Mouse (Mus musculus): Measurements from ENCODE around the gene Olfr1234. TPM values are rescaled to one million over a fixed set of nuclear protein-coding genes. Genes with fewer than 3 reads are reported as not detected.

Gene Olfr1234
- not detected in 2 replicates for polyA plus RNA-seq (2012; rRNA removed)

- TF ChIP-seq POLR2A (IDR thresholded peaks at IDR 0.05; ENCODE audit: control insufficient read depth, low read depth, low read length): no peak
- no peak for TF ChIP-seq CTCF (IDR thresholded peaks at IDR 0.05; ENCODE audit: control insufficient read depth, insufficient read depth, insufficient replicate concordance, low read depth, low read length)
- Histone ChIP-seq H3K27me3 (ENCODE audit: control insufficient read depth, insufficient read depth, low read length) (no peaks in the 10 kb centered on the region), H3K36me3 (ENCODE audit: control insufficient read depth, insufficient read depth, low read length) (no peaks in the 10 kb centered on the region), H3K27ac (ENCODE audit: control insufficient read depth, insufficient read depth, low read depth, low read length) (no peak within 1 kb of the TSS), H3K4me1 (ENCODE audit: control insufficient read depth, insufficient read depth, low read length) (no peaks in the 10 kb centered on the region), H3K4me3 (ENCODE audit: control insufficient read depth, low read depth, low read length) (no peak within 1 kb of the TSS)
Observed at GRCm38 (mm10) chr2:89364765-89365164, at the start of gene Olfr1234. Gene Olfr1234 (minus strand): TSS chr2:89364865.

GRCm38 (mm10) chr2:89409576-89409975 is 44.9 kb upstream of the Olfr1234 start, which contains the start of gene Olfr1238:
Gene Olfr1238 (minus strand): TSS chr2:89409676.
- TF ChIP-seq POLR2A (IDR thresholded peaks at IDR 0.05; ENCODE audit: control insufficient read depth, low read depth, low read length) (no peak), CTCF (IDR thresholded peaks at IDR 0.05; ENCODE audit: control insufficient read depth, insufficient read depth, insufficient replicate concordance, low read depth, low read length) (no peak)
- no peak within 1 kb of the TSS for H3K4me3 ChIP-seq (ENCODE audit: control insufficient read depth, low read depth, low read length)

GRCm38 (mm10) chr2:89400882-89401281 is 36.2 kb upstream of the Olfr1234 start:
- H3K4me3 ChIP-seq (ENCODE audit: control insufficient read depth, low read depth, low read length): no peak overlapping the region
- no peaks in the 10 kb centered on the region for H3K4me1 ChIP-seq (ENCODE audit: control insufficient read depth, insufficient read depth, low read length)
- no peaks in the 10 kb centered on the region for H3K36me3 ChIP-seq (ENCODE audit: control insufficient read depth, insufficient read depth, low read length)
- TF ChIP-seq POLR2A (IDR thresholded peaks at IDR 0.05; ENCODE audit: control insufficient read depth, low read depth, low read length) (no peak), CTCF (IDR thresholded peaks at IDR 0.05; ENCODE audit: control insufficient read depth, insufficient read depth, insufficient replicate concordance, low read depth, low read length) (no peak)
- H3K27ac ChIP-seq (ENCODE audit: control insufficient read depth, insufficient read depth, low read depth, low read length): no peak overlapping the region
- no peaks in the 10 kb centered on the region for H3K27me3 ChIP-seq (ENCODE audit: control insufficient read depth, insufficient read depth, low read length)

More at GRCm38 (mm10) chr2:89409576-89409975, 44.9 kb upstream of the Olfr1234 start, which contains the start of gene Olfr1238:
- H3K4me1 ChIP-seq (ENCODE audit: control insufficient read depth, insufficient read depth, low read length): no peaks in the 10 kb centered on the region
- no peaks in the 10 kb centered on the region for H3K27me3 ChIP-seq (ENCODE audit: control insufficient read depth, insufficient read depth, low read length)
- H3K27ac ChIP-seq (ENCODE audit: control insufficient read depth, insufficient read depth, low read depth, low read length): no peak within 1 kb of the TSS
- H3K36me3 ChIP-seq (ENCODE audit: control insufficient read depth, insufficient read depth, low read length): no peaks in the 10 kb centered on the region

GRCm38 (mm10) chr2:89342298-89342697 is 22.4 kb downstream of the Olfr1234 start, which contains the start of gene Olfr1233:
Gene Olfr1233 (minus strand): TSS chr2:89342398.
- Histone ChIP-seq H3K4me3 (ENCODE audit: control insufficient read depth, low read depth, low read length) (no peak within 1 kb of the TSS), H3K36me3 (ENCODE audit: control insufficient read depth, insufficient read depth, low read length) (no peaks in the 10 kb centered on the region), H3K27ac (ENCODE audit: control insufficient read depth, insufficient read depth, low read depth, low read length) (no peak within 1 kb of the TSS), H3K4me1 (ENCODE audit: control insufficient read depth, insufficient read depth, low read length) (no peaks in the 10 kb centered on the region), H3K27me3 (ENCODE audit: control insufficient read depth, insufficient read depth, low read length) (no peaks in the 10 kb centered on the region)
- TF ChIP-seq CTCF (IDR thresholded peaks at IDR 0.05; ENCODE audit: control insufficient read depth, insufficient read depth, insufficient replicate concordance, low read depth, low read length): no peak
- no peak for TF ChIP-seq POLR2A (IDR thresholded peaks at IDR 0.05; ENCODE audit: control insufficient read depth, low read depth, low read length)

GRCm38 (mm10) chr2:89329575-89329974 is 35.1 kb downstream of the Olfr1234 start, which contains the start of gene Olfr1232:
Gene Olfr1232 (minus strand): TSS chr2:89329675.
- TF ChIP-seq POLR2A (IDR thresholded peaks at IDR 0.05; ENCODE audit: control insufficient read depth, low read depth, low read length) (no peak), CTCF (IDR thresholded peaks at IDR 0.05; ENCODE audit: control insufficient read depth, insufficient read depth, insufficient replicate concordance, low read depth, low read length) (no peak)
- Histone ChIP-seq H3K4me3 (ENCODE audit: control insufficient read depth, low read depth, low read length) (no peak within 1 kb of the TSS), H3K4me1 (ENCODE audit: control insufficient read depth, insufficient read depth, low read length) (no peaks in the 10 kb centered on the region), H3K27me3 (ENCODE audit: control insufficient read depth, insufficient read depth, low read length) (no peaks in the 10 kb centered on the region), H3K27ac (ENCODE audit: control insufficient read depth, insufficient read depth, low read depth, low read length) (no peak within 1 kb of the TSS), H3K36me3 (ENCODE audit: control insufficient read depth, insufficient read depth, low read length) (no peaks in the 10 kb centered on the region)

Other genes with a start within 250 kb of the Olfr1234 start
- gene Olfr1221, start 247.6 kb downstream of the Olfr1234 start, polyA plus RNA-seq (2012; rRNA removed): not detected in 2 replicates
- not detected in 2 replicates for gene Olfr1222, start 231.8 kb downstream of the Olfr1234 start, polyA plus RNA-seq (2012; rRNA removed)
- not detected in 2 replicates for gene Olfr1223, start 213.3 kb downstream of the Olfr1234 start, polyA plus RNA-seq (2012; rRNA removed)
- not detected in 2 replicates for gene Olfr1224-ps1, start 200.8 kb downstream of the Olfr1234 start, polyA plus RNA-seq (2012; rRNA removed)
- gene Olfr1225, start 190.2 kb downstream of the Olfr1234 start, polyA plus RNA-seq (2012; rRNA removed): not detected in 2 replicates
- gene Olfr1226, start 164.8 kb downstream of the Olfr1234 start, polyA plus RNA-seq (2012; rRNA removed): not detected in 2 replicates
- not detected in 2 replicates for gene Olfr1228, start 110.8 kb downstream of the Olfr1234 start, polyA plus RNA-seq (2012; rRNA removed)
- gene Olfr1229, start 76.9 kb downstream of the Olfr1234 start, polyA plus RNA-seq (2012; rRNA removed): not detected in 2 replicates
- not detected in 2 replicates for gene Olfr1230, start 67.6 kb downstream of the Olfr1234 start, polyA plus RNA-seq (2012; rRNA removed)
- gene Olfr1231, start 57.8 kb downstream of the Olfr1234 start, polyA plus RNA-seq (2012; rRNA removed): not detected in 2 replicates
- gene Olfr1232, start 35.2 kb downstream of the Olfr1234 start, polyA plus RNA-seq (2012; rRNA removed): not detected in 2 replicates
- 0.14 TPM in 1 of 2 replicates, not detected in the other for gene Olfr1233, start 22.5 kb downstream of the Olfr1234 start, polyA plus RNA-seq (2012; rRNA removed)
- not detected in 2 replicates for gene Olfr1238, start 44.8 kb upstream of the Olfr1234 start, polyA plus RNA-seq (2012; rRNA removed)
- not detected in 2 replicates for gene Olfr1239, start 55.5 kb upstream of the Olfr1234 start, polyA plus RNA-seq (2012; rRNA removed)
- not detected in 2 replicates for gene Olfr1240, start 78.1 kb upstream of the Olfr1234 start, polyA plus RNA-seq (2012; rRNA removed)
- not detected in 2 replicates for gene Olfr1241, start 122.3 kb upstream of the Olfr1234 start, polyA plus RNA-seq (2012; rRNA removed)
- not detected in 2 replicates for gene Olfr1242, start 133.5 kb upstream of the Olfr1234 start, polyA plus RNA-seq (2012; rRNA removed)
- gene Olfr1243, start 166.6 kb upstream of the Olfr1234 start, polyA plus RNA-seq (2012; rRNA removed): not detected in 2 replicates
- not detected in 2 replicates for gene Olfr1245, start 213.6 kb upstream of the Olfr1234 start, polyA plus RNA-seq (2012; rRNA removed)
- not detected in 2 replicates for gene Olfr1246, start 228.3 kb upstream of the Olfr1234 start, polyA plus RNA-seq (2012; rRNA removed)
- not detected in 2 replicates for gene Olfr1247, start 249.3 kb upstream of the Olfr1234 start, polyA plus RNA-seq (2012; rRNA removed)